Mouse (Mus musculus) heart, adult 2 months (tissue): Measurements from ENCODE around the gene Pafah1b1.

Source experiments
- CTCF ChIP-seq: fragments of 200-600 bp; IDR thresholded peaks from 2 replicates; pipeline ENCODE4 v1.8.1; 2022; ENCODE audit warnings: antibody characterized with exemption, mild to moderate bottlenecking, moderate library complexity
- POLR2A ChIP-seq: fragments of 200-500 bp; IDR thresholded peaks from 2 replicates; pipeline ENCODE4 v1.6.1; 2011; ENCODE audit warnings: mild to moderate bottlenecking, low read depth, low read length, control low read depth; ENCODE audit not compliant: insufficient read depth

DNA sequence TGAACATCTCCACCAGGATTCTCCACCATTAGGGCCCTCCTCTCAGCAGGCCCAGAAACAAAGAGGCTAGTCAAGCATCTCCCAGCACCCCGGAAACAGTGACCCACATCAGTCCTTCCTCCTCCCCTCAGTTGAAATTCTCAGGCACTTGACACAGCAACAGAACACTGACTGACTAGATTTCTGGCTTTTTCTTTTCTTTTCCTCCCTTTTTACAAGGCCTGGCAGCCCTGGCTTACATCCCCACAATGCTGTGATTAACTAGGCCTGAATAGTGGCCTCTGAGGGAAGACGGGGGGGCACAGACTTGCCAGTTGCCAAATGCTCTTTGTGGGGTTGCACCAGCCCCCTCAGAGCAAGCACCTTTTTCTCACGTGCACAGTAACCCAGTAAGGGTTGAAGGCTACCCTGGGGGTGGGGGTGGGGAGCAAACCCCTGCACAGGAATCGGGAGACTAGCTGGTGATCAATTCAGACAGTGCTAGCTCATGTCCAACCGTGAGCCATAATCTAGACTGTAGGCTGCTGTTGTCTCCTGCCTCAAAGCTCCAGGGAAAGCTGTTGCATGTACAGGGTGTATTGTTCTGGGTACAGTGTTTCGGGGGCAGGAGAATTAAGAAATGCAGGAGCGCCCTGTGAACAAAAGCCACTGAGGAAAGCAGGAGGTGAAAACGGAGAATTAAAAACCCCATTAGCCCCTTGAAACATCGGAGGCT is 27.0 kb upstream of the Pafah1b1 start:
- TF ChIP-seq CTCF, result no peak
- TF ChIP-seq POLR2A, result no peak
